ENCODE assay signal across 8 mouse cellular contexts in genomic region chr11:46431129-46431528, GRCm38 (mm10). TPM values are rescaled to one million over a fixed set of nuclear protein-coding genes. Genes with fewer than 3 reads are reported as not detected.
A peak's percentile ranks its signal among the peaks of the same experiment; 100 is the strongest.
DNase-seq lines count a peak whose midpoint lies in the region; ATAC-seq and TF ChIP-seq lines count a peak whose summit lies in the region.

No protein-coding gene starts in this region.

- no peaks in the 10 kb centered on the region for H3K9me3 ChIP-seq in midbrain, embryonic 13.5 days

- no peak for TF ChIP-seq POLR2A in kidney, adult 2 months (IDR thresholded peaks at IDR 0.05; ENCODE audit: low read depth, low read length)

- 25% methylated on average over 3 of the region's 3 CpGs for WGBS in kidney, adult 2 months
- WGBS in midbrain, embryonic 13.5 days = 25% methylated on average over 3 of the region's 3 CpGs

- no peak overlapping the region for H3K27ac ChIP-seq in kidney, adult 2 months (ENCODE audit: insufficient read depth, low read depth, low read length)
- no peak overlapping the region for H3K27ac ChIP-seq in midbrain, embryonic 13.5 days

- no peak overlapping the region for H3K9ac ChIP-seq in midbrain, embryonic 13.5 days (replicated peaks)

- H3K27me3 ChIP-seq in kidney, adult 2 months (replicated peaks; ENCODE audit: control insufficient read depth, insufficient read depth, low read length) = no peaks in the 10 kb centered on the region
- no peaks in the 10 kb centered on the region for H3K27me3 ChIP-seq in midbrain, embryonic 13.5 days

- peak; percentile 90 for TF ChIP-seq CTCF in kidney, adult 2 months (conservative IDR thresholded peaks at IDR 0.05; ENCODE audit: insufficient read depth, insufficient read length, low read depth, low read length)

- peak; percentile 87 for DNase-seq in 3T3-L1 (ENCODE audit: low read depth, low spot score)
- peak; percentile 44 for DNase-seq in adrenal gland, adult 8-10 months
- DNase-seq in embryo, embryonic 11 days = peak; percentile 91
- DNase-seq in gastrocnemius, postnatal 4 days (ENCODE audit: low spot score in 2 of 2) = peak; percentile 44 to 73
- DNase-seq in kidney, adult 2 months = peak; percentile 75
- peak; percentile 81 for DNase-seq in left cerebral cortex, postnatal 4 days
- DNase-seq in spleen, adult 12 weeks (ENCODE audit: low spot score) = peak; percentile 67

- H3K36me3 ChIP-seq in kidney, adult 2 months (ENCODE audit: control insufficient read depth, insufficient read depth, low read length) = no peaks in the 10 kb centered on the region
- no peaks in the 10 kb centered on the region for H3K36me3 ChIP-seq in midbrain, embryonic 13.5 days

- no peak overlapping the region for H3K4me3 ChIP-seq in kidney, adult 2 months (ENCODE audit: insufficient read depth, low read depth, low read length)
- H3K4me3 ChIP-seq in midbrain, embryonic 13.5 days (replicated peaks) = no peak overlapping the region

- H3K4me1 ChIP-seq in kidney, adult 2 months (ENCODE audit: control insufficient read depth, insufficient read depth, low read length) = no peaks in the 10 kb centered on the region
- 0 out of 2 replicates have a peak, but pooled peaks cover 1% of the 10 kb centered on the region for H3K4me1 ChIP-seq in midbrain, embryonic 13.5 days (replicated peaks)

- H3K4me2 ChIP-seq in midbrain, embryonic 13.5 days (replicated peaks) = no peak overlapping the region

- intact Hi-C loops in left cerebral cortex, postnatal 4 days (cut with DNase I) = no loop called here

- peak; percentile 93 for ATAC-seq in midbrain, embryonic 13.5 days

RNA-seq across cellular contexts. Expression of gene Med7, which starts 5.6 kb away (rescaled TPM):
- 10 to 100 TPM; 37.9 to 40.6 (median 39.0) TPM for total RNA-seq in adrenal gland, adult 8-10 months (2022)
- total RNA-seq in gastrocnemius, postnatal 4 days (2021) = 10 to 100 TPM; 22.8 to 25.0 TPM
- polyA plus RNA-seq in kidney, adult 2 months (2012; rRNA removed) = 15.1 and 16.5 TPM in 2 replicates
- total RNA-seq in left cerebral cortex, postnatal 4 days (2021) = 10 to 100 TPM; 34.8 to 35.2 TPM
- polyA plus RNA-seq in midbrain, embryonic 13.5 days (2015; fragmentation: Nextera tagmentation; extraction: Ambion mirVana) = 81.3 and 83.7 TPM in 2 replicates

RNA-seq across cellular contexts. Expression of gene Havcr2, which starts 23.6 kb away (rescaled TPM):
- total RNA-seq in adrenal gland, adult 8-10 months (2022) = 1 to 10 TPM; 2.1 to 3.9 (median 3.0) TPM
- under 1 TPM; 0.10 to 0.27 TPM for total RNA-seq in gastrocnemius, postnatal 4 days (2021)
- 0.19 and 0.25 TPM in 2 replicates for polyA plus RNA-seq in kidney, adult 2 months (2012; rRNA removed)
- total RNA-seq in left cerebral cortex, postnatal 4 days (2021) = under 1 TPM; 0.44 to 0.79 TPM
- polyA plus RNA-seq in midbrain, embryonic 13.5 days (2015; fragmentation: Nextera tagmentation; extraction: Ambion mirVana) = 0.08 and 0.11 TPM in 2 replicates

RNA-seq across cellular contexts. Expression of gene Fam71b, which starts 34.8 kb away (rescaled TPM):
- not detected for total RNA-seq in adrenal gland, adult 8-10 months (2022)
- not detected for total RNA-seq in gastrocnemius, postnatal 4 days (2021)
- polyA plus RNA-seq in kidney, adult 2 months (2012; rRNA removed) = 0.10 and 0.38 TPM in 2 replicates
- not detected for total RNA-seq in left cerebral cortex, postnatal 4 days (2021)
- polyA plus RNA-seq in midbrain, embryonic 13.5 days (2015; fragmentation: Nextera tagmentation; extraction: Ambion mirVana) = not detected in 2 replicates

RNA-seq across cellular contexts. Expression of gene Itk, which starts 41.8 kb away (rescaled TPM):
- total RNA-seq in adrenal gland, adult 8-10 months (2022) = under 1 TPM; 0.23 to 0.65 (median 0.43) TPM
- total RNA-seq in gastrocnemius, postnatal 4 days (2021) = under 1 TPM; 0.22 to 0.23 TPM
- 0.16 and 1.8 TPM in 2 replicates for polyA plus RNA-seq in kidney, adult 2 months (2012; rRNA removed)
- total RNA-seq in left cerebral cortex, postnatal 4 days (2021) = under 1 TPM; 0.12 to 0.16 TPM
- not detected in 2 replicates for polyA plus RNA-seq in midbrain, embryonic 13.5 days (2015; fragmentation: Nextera tagmentation; extraction: Ambion mirVana)
